Mouse (Mus musculus): ENCODE measurements around the gene Baz1a. TPM values are rescaled to one million over a fixed set of nuclear protein-coding genes. Genes with fewer than 3 reads are reported as not detected.
"Not testable (repeated sequence)": the region's sequence is repeated elsewhere in the genome, so short reads cannot be mapped to it uniquely, and the experiment has no call there.

Gene Baz1a
- polyA plus RNA-seq, 1 experiment from 2014 or later: 41.7 TPM

DNA sequence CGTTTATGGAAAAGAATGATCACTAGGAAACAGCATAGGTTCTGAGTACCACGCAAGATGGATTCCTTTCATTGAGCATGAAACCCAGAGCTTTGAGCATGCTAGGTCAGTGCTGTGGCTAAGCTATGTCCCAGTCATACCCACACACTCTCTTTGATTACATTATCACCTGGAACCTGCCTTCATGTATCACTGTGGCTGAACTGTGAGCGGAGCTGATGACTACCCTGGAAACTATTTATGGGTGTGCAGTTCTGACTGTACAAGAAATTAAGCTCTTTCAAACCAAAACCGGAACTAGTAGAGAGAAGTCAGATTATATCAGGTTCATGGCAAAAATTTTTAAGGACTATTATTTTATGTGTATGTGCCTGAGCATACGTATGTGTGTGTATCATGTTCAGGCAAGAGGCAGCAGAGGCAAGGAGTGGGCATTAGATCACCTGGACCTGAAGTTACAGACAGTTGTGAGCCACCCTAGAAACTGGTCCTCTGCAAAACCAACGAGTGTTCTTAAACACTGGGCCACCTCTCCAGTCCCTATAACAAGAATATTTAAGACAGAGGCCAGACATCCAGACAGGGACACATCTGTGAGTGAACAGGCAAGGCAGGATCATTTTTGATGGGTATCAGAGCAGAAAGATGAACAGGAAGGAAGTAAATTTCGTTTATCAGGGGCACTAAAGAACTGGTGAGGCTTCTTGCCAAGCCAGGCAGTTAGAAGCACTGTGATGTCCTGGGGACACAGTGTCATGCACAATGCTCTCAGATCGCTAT, 2.4 kb upstream of the Baz1a start:
- H3K27me3 ChIP-seq (ENCODE audit: control insufficient read depth, insufficient read depth, low read length): no peaks in the 10 kb centered on the region
- H3K4me3 ChIP-seq (ENCODE audit: low read depth, low read length): no peak overlapping the region
- H3K4me2 ChIP-seq (ENCODE audit: low read depth, low read length, severe bottlenecking): no peak overlapping the region
- ATAC-seq (replicated peaks; ENCODE audit: low FRiP score): no peak
- H3K4me1 ChIP-seq (replicated peaks; ENCODE audit: control insufficient read depth, insufficient read depth, low read length): no peaks in the 10 kb centered on the region; the same call in 1 of the 2 replicates
- no peaks in the 10 kb centered on the region for H3K36me3 ChIP-seq (ENCODE audit: control insufficient read depth, insufficient read depth, low read length)
- H3K9me3 ChIP-seq (ENCODE audit: control insufficient read depth, low read length): no peaks in the 10 kb centered on the region
- DNase-seq (ENCODE audit: low spot score): no peak
- no peak overlapping the region for H3K27ac ChIP-seq (ENCODE audit: low read depth, low read length)
- 77% methylated on average over 8 of the region's 8 CpGs for WGBS
- H3K9ac ChIP-seq (ENCODE audit: low read length): no peak overlapping the region

DNA sequence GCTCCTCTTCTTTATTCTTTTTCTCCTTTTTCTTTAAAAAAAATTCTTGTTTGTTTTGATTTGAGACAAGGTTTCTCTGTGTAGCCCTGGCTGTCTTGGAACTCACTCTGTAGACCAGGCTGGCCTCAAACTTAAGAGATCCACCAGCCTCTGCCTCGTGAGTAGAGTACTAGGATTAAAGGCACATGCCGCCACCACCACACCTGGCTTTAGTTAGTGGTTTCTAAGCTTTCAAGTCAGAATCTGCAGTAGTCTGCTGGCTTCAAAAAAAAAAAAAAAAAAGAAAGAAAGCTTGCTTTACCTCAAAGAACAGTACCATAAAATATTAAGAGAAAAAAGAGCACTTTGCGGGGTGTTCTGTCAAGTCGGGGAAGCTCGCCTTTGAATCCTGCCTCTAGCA, 1.3 kb upstream of the Baz1a start:
- no peak for DNase-seq (ENCODE audit: low spot score)
- Histone ChIP-seq H3K4me2 (ENCODE audit: low read depth, low read length, severe bottlenecking) (no peak overlapping the region), H3K36me3 (ENCODE audit: control insufficient read depth, insufficient read depth, low read length) (no peaks in the 10 kb centered on the region), H3K27me3 (ENCODE audit: control insufficient read depth, insufficient read depth, low read length) (no peaks in the 10 kb centered on the region), H3K27ac (ENCODE audit: low read depth, low read length) (no peak overlapping the region), H3K9me3 (ENCODE audit: control insufficient read depth, low read length) (no peaks in the 10 kb centered on the region), H3K9ac (ENCODE audit: low read length) (no peak overlapping the region), H3K4me3 (ENCODE audit: low read depth, low read length) (no peak overlapping the region), H3K4me1 (replicated peaks; ENCODE audit: control insufficient read depth, insufficient read depth, low read length) (no peaks in the 10 kb centered on the region; the same call in 1 of the 2 replicates)
- no peak for ATAC-seq (replicated peaks; ENCODE audit: low FRiP score)
- WGBS: 80% methylated on average over 5 of the region's 5 CpGs

DNA sequence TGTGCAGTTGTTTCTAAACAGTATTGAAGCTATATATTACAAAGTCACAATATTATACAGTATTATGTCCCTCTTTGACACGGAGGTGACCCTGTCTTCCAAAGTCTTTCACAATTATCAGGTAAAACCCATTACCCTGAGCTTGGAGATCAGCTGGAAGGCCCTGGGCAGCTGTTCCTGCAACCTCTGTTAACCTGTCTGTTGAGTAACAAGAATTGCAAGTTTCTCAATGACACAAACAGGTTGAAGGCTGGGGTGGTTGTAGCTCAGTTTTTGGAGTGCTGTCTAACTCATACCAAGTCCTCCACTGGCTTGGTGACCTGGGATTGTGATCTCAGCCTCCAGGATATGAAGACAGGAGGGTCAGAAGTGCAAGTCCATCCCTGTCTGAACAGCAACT, 1.1 kb downstream of the Baz1a start:
- no peak overlapping the region for H3K9ac ChIP-seq (ENCODE audit: low read length)
- H3K4me3 ChIP-seq (ENCODE audit: low read depth, low read length): no peak overlapping the region
- H3K9me3 ChIP-seq (ENCODE audit: control insufficient read depth, low read length): no peaks in the 10 kb centered on the region
- no peaks in the 10 kb centered on the region for H3K36me3 ChIP-seq (ENCODE audit: control insufficient read depth, insufficient read depth, low read length)
- no peaks in the 10 kb centered on the region; the same call in 1 of the 2 replicates for H3K4me1 ChIP-seq (replicated peaks; ENCODE audit: control insufficient read depth, insufficient read depth, low read length)
- WGBS: 82% methylated on average over 1 of the region's 1 CpGs
- H3K27me3 ChIP-seq (ENCODE audit: control insufficient read depth, insufficient read depth, low read length): no peaks in the 10 kb centered on the region
- H3K27ac ChIP-seq (ENCODE audit: low read depth, low read length): no peak overlapping the region
- DNase-seq (ENCODE audit: low spot score): no peak
- H3K4me2 ChIP-seq (ENCODE audit: low read depth, low read length, severe bottlenecking): no peak overlapping the region
- no peak for ATAC-seq (replicated peaks; ENCODE audit: low FRiP score)

DNA sequence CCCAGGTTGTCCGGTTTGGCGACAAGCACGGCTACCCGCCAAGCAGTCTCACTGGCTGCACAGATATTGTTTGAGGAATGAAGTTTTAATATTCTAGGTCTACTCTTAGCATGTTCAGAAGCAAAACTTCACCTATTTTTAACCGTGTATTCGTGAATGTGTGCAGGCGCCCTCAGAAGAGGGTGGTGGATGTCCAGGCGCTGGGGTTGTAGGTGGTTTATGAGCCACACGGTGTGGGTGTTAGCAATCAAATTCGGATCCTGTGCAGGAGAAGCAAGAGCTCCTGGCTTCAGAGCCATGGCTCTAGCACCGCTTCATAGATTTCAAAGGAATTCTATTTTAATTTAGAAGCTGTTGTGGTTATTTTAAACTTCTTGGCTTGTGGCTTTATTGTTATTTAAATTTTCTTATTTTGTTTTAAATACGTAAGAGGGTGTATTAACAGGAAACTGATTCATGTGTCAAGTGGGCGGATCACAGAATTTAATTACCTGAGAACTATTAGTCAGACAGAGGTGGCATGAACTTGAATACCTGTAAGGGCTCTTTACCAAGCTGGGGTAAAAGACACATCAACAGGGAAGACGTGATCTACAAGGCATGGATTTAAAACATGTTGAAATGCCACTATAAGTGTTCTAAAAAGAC, 6.7 kb downstream of the Baz1a start:
- Histone ChIP-seq H3K36me3 (ENCODE audit: control insufficient read depth, insufficient read depth, low read length) (no peaks in the 10 kb centered on the region), H3K27ac (ENCODE audit: low read depth, low read length) (no peak overlapping the region), H3K9ac (ENCODE audit: low read length) (no peak overlapping the region), H3K4me3 (ENCODE audit: low read depth, low read length) (no peak overlapping the region), H3K27me3 (ENCODE audit: control insufficient read depth, insufficient read depth, low read length) (no peaks in the 10 kb centered on the region), H3K9me3 (ENCODE audit: control insufficient read depth, low read length) (0 out of 2 replicates have a peak, but pooled peaks cover 3% of the 10 kb centered on the region), H3K4me1 (replicated peaks; ENCODE audit: control insufficient read depth, insufficient read depth, low read length) (no peaks in the 10 kb centered on the region), H3K4me2 (ENCODE audit: low read depth, low read length, severe bottlenecking) (no peak overlapping the region)
- 88% methylated on average over 14 of the region's 14 CpGs for WGBS
- ATAC-seq (replicated peaks; ENCODE audit: low FRiP score) (no peak), DNase-seq (ENCODE audit: low spot score) (no peak)

DNA sequence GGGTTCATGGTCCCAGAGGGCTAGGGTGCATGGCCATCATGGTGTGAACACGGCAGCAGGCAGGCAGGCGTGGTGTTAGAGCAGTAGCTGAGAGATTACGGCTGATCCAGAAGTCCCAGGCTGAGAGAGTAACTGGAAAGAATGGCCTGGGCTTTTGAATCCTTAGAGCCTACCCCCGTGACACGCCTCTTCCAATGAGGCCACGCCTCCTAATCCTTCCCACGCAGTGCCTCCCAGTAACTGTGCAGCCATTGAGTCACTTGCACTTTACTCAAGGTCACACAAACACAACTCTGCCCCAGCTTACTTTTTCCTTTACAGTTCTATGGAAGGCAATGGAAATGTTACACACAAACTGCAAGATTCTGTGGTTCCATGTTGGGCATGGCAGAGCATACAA, 8.1 kb downstream of the Baz1a start:
- H3K27me3 ChIP-seq (ENCODE audit: control insufficient read depth, insufficient read depth, low read length): no peaks in the 10 kb centered on the region
- WGBS: 86% methylated on average over 7 of the region's 7 CpGs
- DNase-seq (ENCODE audit: low spot score) (no peak), ATAC-seq (replicated peaks; ENCODE audit: low FRiP score) (no peak)
- H3K9ac ChIP-seq (ENCODE audit: low read length): no peak overlapping the region
- H3K36me3 ChIP-seq (ENCODE audit: control insufficient read depth, insufficient read depth, low read length): no peaks in the 10 kb centered on the region
- no peak overlapping the region for H3K4me3 ChIP-seq (ENCODE audit: low read depth, low read length)
- H3K27ac ChIP-seq (ENCODE audit: low read depth, low read length): no peak overlapping the region
- H3K4me1 ChIP-seq (replicated peaks; ENCODE audit: control insufficient read depth, insufficient read depth, low read length): no peaks in the 10 kb centered on the region
- H3K9me3 ChIP-seq (ENCODE audit: control insufficient read depth, low read length): 0 out of 2 replicates have a peak, but pooled peaks cover 3% of the 10 kb centered on the region
- no peak overlapping the region for H3K4me2 ChIP-seq (ENCODE audit: low read depth, low read length, severe bottlenecking)

DNA sequence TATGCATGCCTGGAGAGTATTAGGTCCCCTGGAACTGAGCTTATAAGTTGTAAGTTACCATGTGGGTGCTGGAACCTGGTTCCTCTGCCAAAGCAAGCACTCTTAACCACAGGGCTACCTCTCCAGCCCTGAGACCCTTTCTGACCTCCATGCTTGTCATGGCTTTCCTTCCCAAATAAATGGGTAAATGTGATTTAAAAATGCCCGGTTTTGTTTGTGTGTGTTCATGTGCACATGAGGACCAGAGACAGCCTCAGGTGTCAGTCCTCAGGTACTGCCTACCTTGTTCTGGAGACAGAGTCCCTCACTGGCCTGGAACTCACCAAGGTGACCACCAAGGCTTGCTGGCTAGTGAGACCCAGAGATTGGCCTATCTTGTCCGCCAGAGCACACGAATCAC, 9.8 kb downstream of the Baz1a start:
- ATAC-seq (replicated peaks; ENCODE audit: low FRiP score): no peak
- DNase-seq (ENCODE audit: low spot score): peak; percentile 30
- Histone ChIP-seq H3K27ac (ENCODE audit: low read depth, low read length) (no peak overlapping the region), H3K36me3 (ENCODE audit: control insufficient read depth, insufficient read depth, low read length) (no peaks in the 10 kb centered on the region), H3K4me3 (ENCODE audit: low read depth, low read length) (no peak overlapping the region), H3K9me3 (ENCODE audit: control insufficient read depth, low read length) (0 out of 2 replicates have a peak, but pooled peaks cover 3% of the 10 kb centered on the region), H3K9ac (ENCODE audit: low read length) (no peak overlapping the region), H3K4me2 (ENCODE audit: low read depth, low read length, severe bottlenecking) (no peak overlapping the region), H3K27me3 (ENCODE audit: control insufficient read depth, insufficient read depth, low read length) (no peaks in the 10 kb centered on the region), H3K4me1 (replicated peaks; ENCODE audit: control insufficient read depth, insufficient read depth, low read length) (no peaks in the 10 kb centered on the region)
- WGBS: 94% methylated on average over 3 of the region's 3 CpGs

DNA sequence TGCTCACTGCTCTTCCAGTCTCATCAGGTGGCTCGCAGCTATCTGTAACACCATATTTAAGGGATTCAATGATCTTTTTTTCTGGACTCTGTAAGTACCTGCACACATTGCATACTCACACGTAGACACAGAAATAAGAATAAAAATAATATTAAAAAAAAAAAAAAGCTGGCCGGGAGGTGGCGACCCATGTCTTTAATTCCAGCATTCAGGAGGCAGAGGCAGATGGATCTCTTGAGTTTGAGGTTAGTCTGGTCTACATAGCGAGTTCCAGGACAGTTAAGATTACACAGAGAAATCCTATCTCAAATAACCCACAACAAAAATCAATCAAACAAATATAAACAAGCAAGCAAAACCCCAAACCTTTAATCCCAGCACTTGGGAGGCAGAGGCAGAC, 10.3 kb downstream of the Baz1a start:
- H3K4me1 ChIP-seq (replicated peaks; ENCODE audit: control insufficient read depth, insufficient read depth, low read length): no peaks in the 10 kb centered on the region
- H3K27me3 ChIP-seq (ENCODE audit: control insufficient read depth, insufficient read depth, low read length): no peaks in the 10 kb centered on the region
- H3K36me3 ChIP-seq (ENCODE audit: control insufficient read depth, insufficient read depth, low read length): no peaks in the 10 kb centered on the region
- H3K27ac ChIP-seq (ENCODE audit: low read depth, low read length): no peak overlapping the region
- no peak for DNase-seq (ENCODE audit: low spot score)
- WGBS: 83% methylated on average over 5 of the region's 5 CpGs
- no peak overlapping the region for H3K9ac ChIP-seq (ENCODE audit: low read length)
- no peak overlapping the region for H3K4me3 ChIP-seq (ENCODE audit: low read depth, low read length)
- no peak for ATAC-seq (replicated peaks; ENCODE audit: low FRiP score)
- H3K9me3 ChIP-seq (ENCODE audit: control insufficient read depth, low read length): 0 out of 2 replicates have a peak, but pooled peaks cover 3% of the 10 kb centered on the region
- H3K4me2 ChIP-seq (ENCODE audit: low read depth, low read length, severe bottlenecking): no peak overlapping the region

DNA sequence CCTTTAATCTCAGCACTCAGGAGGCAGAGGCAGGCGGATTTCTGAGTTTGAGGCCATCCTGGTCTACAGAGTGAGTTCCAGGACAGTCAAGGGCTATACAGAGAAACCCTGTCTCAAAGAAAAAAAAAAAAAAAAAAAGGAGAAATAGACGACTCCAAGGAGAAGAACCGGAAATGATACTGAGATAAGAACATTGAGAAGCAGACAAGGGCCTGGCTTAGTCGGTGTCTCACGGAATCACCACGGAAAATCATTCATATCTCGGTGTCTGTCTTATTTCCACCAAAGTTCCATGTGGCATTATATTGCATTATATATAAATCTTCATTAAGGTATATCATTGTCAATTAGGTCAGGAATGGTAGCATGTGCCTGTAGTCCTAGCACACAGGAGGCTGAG, 11.6 kb downstream of the Baz1a start:
- 92% methylated on average over 7 of the region's 7 CpGs for WGBS
- not testable (repeated sequence) for H3K27ac ChIP-seq (ENCODE audit: low read depth, low read length); H3K36me3 ChIP-seq (ENCODE audit: control insufficient read depth, insufficient read depth, low read length); H3K4me2 ChIP-seq (ENCODE audit: low read depth, low read length, severe bottlenecking); H3K4me1 ChIP-seq (replicated peaks; ENCODE audit: control insufficient read depth, insufficient read depth, low read length); H3K4me3 ChIP-seq (ENCODE audit: low read depth, low read length); H3K9ac ChIP-seq (ENCODE audit: low read length); H3K9me3 ChIP-seq (ENCODE audit: control insufficient read depth, low read length); H3K27me3 ChIP-seq (ENCODE audit: control insufficient read depth, insufficient read depth, low read length); DNase-seq (ENCODE audit: low spot score); ATAC-seq (replicated peaks; ENCODE audit: low FRiP score)

Measured in forebrain, embryonic 11.5 days (tissue).